Mouse (Mus musculus) urinary bladder, adult 2 months (tissue): Measurements from ENCODE around the gene Bbs1. TPM values are rescaled to one million over a fixed set of nuclear protein-coding genes. Genes with fewer than 3 reads are reported as not detected.
"Not testable (repeated sequence)": the region's sequence is repeated elsewhere in the genome, so short reads cannot be mapped to it uniquely, and the experiment has no call there.

Source experiments
- DNase-seq: peaks from one replicate; pipeline ENCODE4 v3.0.0; 2022; ENCODE audit warnings: low spot score
- polyA plus RNA-seq: library from polyadenylated mRNA; depleted of rRNA; stranded (reverse); fragments of >200 nt; gene quantifications from 2 replicates; pipeline ENCODE4 v1.2.3, GENCODE M21; 2012

The Bbs1 gene
- polyA plus RNA-seq, 1 experiment = 4.2 TPM

- no peak for DNase-seq
These were observed 22.5 kb downstream of the Bbs1 start for GRCm38 (mm10) chr19:4883961-4884360.

- no peak for DNase-seq
These were observed 27.1 kb downstream of the Bbs1 start for GRCm38 (mm10) chr19:4879324-4879703.

GRCm38 (mm10) chr19:4878405-4879323 is 27.8 kb downstream of the Bbs1 start, which contains the start of gene Zdhhc24:
Gene Zdhhc24, plus strand, starts transcription at chr19:4878668.
- DNase-seq = peak; percentile 97

- no peak for DNase-seq
These were observed 28.6 kb downstream of the Bbs1 start, which contains the start of gene Actn3 for GRCm38 (mm10) chr19:4877785-4878184. Gene Actn3, minus strand, starts transcription at chr19:4877909.

GRCm38 (mm10) chr19:4876755-4877154 is 29.7 kb downstream of the Bbs1 start:
- no peak for DNase-seq

- no peak for DNase-seq
These were observed 30.2 kb downstream of the Bbs1 start for GRCm38 (mm10) chr19:4876241-4876640.

GRCm38 (mm10) chr19:4874613-4875012 is 31.8 kb downstream of the Bbs1 start:
- not testable (repeated sequence) for DNase-seq

- no peak for DNase-seq
These were observed 41.3 kb downstream of the Bbs1 start for GRCm38 (mm10) chr19:4865147-4865546.

- no peak for DNase-seq
These were observed 43.4 kb downstream of the Bbs1 start for GRCm38 (mm10) chr19:4863048-4863447.

GRCm38 (mm10) chr19:4859081-4859480 is 47.3 kb downstream of the Bbs1 start:
- DNase-seq = no peak

- no peak for DNase-seq
These were observed 50.5 kb downstream of the Bbs1 start for GRCm38 (mm10) chr19:4855951-4856350.

GRCm38 (mm10) chr19:4855470-4855820 is 51.0 kb downstream of the Bbs1 start:
- no peak for DNase-seq

GRCm38 (mm10) chr19:4854552-4855469 is 51.6 kb downstream of the Bbs1 start, which contains the start of gene Ctsf:
Gene Ctsf, plus strand, starts transcription at chr19:4855130.
- peak; percentile 77 for DNase-seq

- no peak for DNase-seq
These were observed 56.1 kb downstream of the Bbs1 start for GRCm38 (mm10) chr19:4850281-4850680.

- DNase-seq = no peak
These were observed 56.6 kb downstream of the Bbs1 start for GRCm38 (mm10) chr19:4849800-4850199.

- no peak for DNase-seq
These were observed 58.9 kb downstream of the Bbs1 start for GRCm38 (mm10) chr19:4847490-4847889.

- no peak for DNase-seq
These were observed 60.6 kb downstream of the Bbs1 start for GRCm38 (mm10) chr19:4845846-4846245.

- no peak for DNase-seq
These were observed 63.8 kb downstream of the Bbs1 start for GRCm38 (mm10) chr19:4842611-4843010.

GRCm38 (mm10) chr19:4840848-4841247 is 65.6 kb downstream of the Bbs1 start:
- no peak for DNase-seq

GRCm38 (mm10) chr19:4839149-4839548 is 67.3 kb downstream of the Bbs1 start, which contains the start of the genes Ccs and Ccdc87:
Gene Ccs, minus strand, starts transcription at chr19:4839332.
Gene Ccdc87, plus strand, starts transcription at chr19:4839366.
- peak; percentile 84 for DNase-seq

- DNase-seq = no peak
These were observed 67.8 kb downstream of the Bbs1 start for GRCm38 (mm10) chr19:4838526-4839140.

- no peak for DNase-seq
These were observed 69.4 kb downstream of the Bbs1 start for GRCm38 (mm10) chr19:4837049-4837448.
